Mouse (Mus musculus): ENCODE data around the gene Ikzf4. TPM values are rescaled to one million over a fixed set of nuclear protein-coding genes. Genes with fewer than 3 reads are reported as not detected.
"Not testable (repeated sequence)": the region's sequence is repeated elsewhere in the genome, so short reads cannot be mapped to it uniquely, and the experiment has no call there.

The Ikzf4 gene
- polyA plus RNA-seq, 1 experiment from 2014 or later: 1.9 TPM

GRCm38 (mm10) chr10:128621986-128622520, 23.7 kb downstream of the Ikzf4 start:
- 72% methylated on average over 3 of the region's 3 CpGs for WGBS (ENCODE audit: insufficient replicate concordance)

DNA sequence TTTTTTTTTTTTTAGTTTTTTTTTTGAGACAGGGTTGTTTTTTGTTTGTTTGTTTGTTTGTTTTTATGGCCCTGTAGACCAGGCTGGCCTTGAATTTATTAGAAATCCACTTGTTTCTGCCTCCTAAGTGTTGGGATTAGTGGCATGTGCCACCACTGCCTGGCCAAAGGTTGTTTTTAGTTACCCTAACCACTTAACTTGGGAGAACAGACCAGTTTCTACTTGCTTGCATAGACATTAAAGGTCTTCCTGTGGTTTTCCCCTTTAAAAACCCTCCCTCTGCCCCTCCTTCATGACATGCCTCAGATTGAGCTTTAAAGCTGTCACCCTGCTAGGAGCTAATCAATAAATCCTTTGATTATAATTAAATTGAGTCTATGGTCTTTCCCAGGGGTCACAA, 25.6 kb downstream of the Ikzf4 start:
- no peak overlapping the region for H3K4me2 ChIP-seq
- peaks cover 2% of the 10 kb centered on the region for H3K4me1 ChIP-seq (ENCODE audit: control insufficient read depth, insufficient read depth, low read length)
- no peak for ATAC-seq (replicated peaks; ENCODE audit: insufficient number of reproducible peaks, low FRiP score, low TSS enrichment)
- H3K27ac ChIP-seq (ENCODE audit: low read depth, low read length): no peak overlapping the region
- H3K9ac ChIP-seq (ENCODE audit: low read depth, low read length): no peak overlapping the region
- H3K27me3 ChIP-seq (ENCODE audit: control insufficient read depth, insufficient read depth, low read length): no peaks in the 10 kb centered on the region
- H3K4me3 ChIP-seq (ENCODE audit: low read depth, low read length): no peak overlapping the region
- H3K9me3 ChIP-seq (replicated peaks; ENCODE audit: control insufficient read depth, low read length): no peaks in the 10 kb centered on the region
- H3K36me3 ChIP-seq (ENCODE audit: control insufficient read depth, insufficient read depth, low read length): peaks cover 16% of the 10 kb centered on the region

More at GRCm38 (mm10) chr10:128621986-128622520, 23.7 kb downstream of the Ikzf4 start:
- peaks cover 16% of the 10 kb centered on the region for H3K36me3 ChIP-seq (ENCODE audit: control insufficient read depth, insufficient read depth, low read length)
- peaks cover 5% of the 10 kb centered on the region for H3K4me1 ChIP-seq (ENCODE audit: control insufficient read depth, insufficient read depth, low read length)
- no peak overlapping the region for H3K4me3 ChIP-seq (ENCODE audit: low read depth, low read length)
- H3K9ac ChIP-seq (ENCODE audit: low read depth, low read length): no peak overlapping the region
- H3K27me3 ChIP-seq (ENCODE audit: control insufficient read depth, insufficient read depth, low read length): no peaks in the 10 kb centered on the region
- H3K9me3 ChIP-seq (replicated peaks; ENCODE audit: control insufficient read depth, low read length): no peaks in the 10 kb centered on the region
- ATAC-seq (replicated peaks; ENCODE audit: insufficient number of reproducible peaks, low FRiP score, low TSS enrichment): no peak
- no peak overlapping the region for H3K27ac ChIP-seq (ENCODE audit: low read depth, low read length)
- H3K4me2 ChIP-seq: no peak overlapping the region

- 89% methylated on average over 5 of the region's 5 CpGs for WGBS (ENCODE audit: insufficient replicate concordance)
Measured at GRCm38 (mm10) chr10:128619148-128619547, 26.6 kb downstream of the Ikzf4 start.

GRCm38 (mm10) chr10:128618570-128618969, 27.2 kb downstream of the Ikzf4 start:
- WGBS (ENCODE audit: insufficient replicate concordance): 69% methylated on average over 1 of the region's 1 CpGs
- Histone ChIP-seq H3K9ac (ENCODE audit: low read depth, low read length) (no peak overlapping the region), H3K27me3 (ENCODE audit: control insufficient read depth, insufficient read depth, low read length) (no peaks in the 10 kb centered on the region), H3K4me3 (ENCODE audit: low read depth, low read length) (no peak overlapping the region), H3K9me3 (replicated peaks; ENCODE audit: control insufficient read depth, low read length) (no peaks in the 10 kb centered on the region), H3K4me2 (no peak overlapping the region), H3K4me1 (ENCODE audit: control insufficient read depth, insufficient read depth, low read length) (no peaks in the 10 kb centered on the region), H3K27ac (ENCODE audit: low read depth, low read length) (no peak overlapping the region), H3K36me3 (ENCODE audit: control insufficient read depth, insufficient read depth, low read length) (peaks cover 3% of the 10 kb centered on the region)
- no peak for ATAC-seq (replicated peaks; ENCODE audit: insufficient number of reproducible peaks, low FRiP score, low TSS enrichment)

More at GRCm38 (mm10) chr10:128619148-128619547, 26.6 kb downstream of the Ikzf4 start:
- not testable (repeated sequence) for H3K4me3 ChIP-seq (ENCODE audit: low read depth, low read length); H3K9me3 ChIP-seq (replicated peaks; ENCODE audit: control insufficient read depth, low read length); H3K36me3 ChIP-seq (ENCODE audit: control insufficient read depth, insufficient read depth, low read length); H3K27ac ChIP-seq (ENCODE audit: low read depth, low read length); H3K4me2 ChIP-seq; ATAC-seq (replicated peaks; ENCODE audit: insufficient number of reproducible peaks, low FRiP score, low TSS enrichment); H3K27me3 ChIP-seq (ENCODE audit: control insufficient read depth, insufficient read depth, low read length); H3K4me1 ChIP-seq (ENCODE audit: control insufficient read depth, insufficient read depth, low read length); H3K9ac ChIP-seq (ENCODE audit: low read depth, low read length)

GRCm38 (mm10) chr10:128615798-128616448, 29.9 kb downstream of the Ikzf4 start:
- not testable (repeated sequence) for H3K27me3 ChIP-seq (ENCODE audit: control insufficient read depth, insufficient read depth, low read length); H3K9me3 ChIP-seq (replicated peaks; ENCODE audit: control insufficient read depth, low read length); H3K36me3 ChIP-seq (ENCODE audit: control insufficient read depth, insufficient read depth, low read length); H3K4me1 ChIP-seq (ENCODE audit: control insufficient read depth, insufficient read depth, low read length); H3K4me3 ChIP-seq (ENCODE audit: low read depth, low read length); ATAC-seq (replicated peaks; ENCODE audit: insufficient number of reproducible peaks, low FRiP score, low TSS enrichment); H3K9ac ChIP-seq (ENCODE audit: low read depth, low read length); H3K27ac ChIP-seq (ENCODE audit: low read depth, low read length); H3K4me2 ChIP-seq
- WGBS (ENCODE audit: insufficient replicate concordance): 80% methylated on average over 6 of the region's 7 CpGs

DNA sequence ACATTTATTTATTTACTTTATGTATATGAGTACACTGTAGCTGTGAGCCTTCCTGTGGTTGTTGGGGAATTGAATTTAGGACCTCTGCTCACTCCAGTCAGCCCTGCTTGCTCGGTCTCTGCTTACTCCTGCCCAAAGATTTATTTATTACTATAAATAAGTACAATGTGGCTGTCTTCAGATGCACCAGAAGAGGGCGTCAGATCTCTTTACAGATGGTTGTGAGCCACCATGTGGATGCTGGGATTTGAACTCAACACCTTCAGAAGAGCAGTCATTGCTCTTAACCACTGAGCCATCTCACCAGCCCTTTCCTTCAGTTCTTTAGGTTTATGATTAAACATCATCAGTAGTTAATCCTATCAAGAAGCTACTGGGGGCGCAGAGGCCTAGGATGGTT, 30.9 kb downstream of the Ikzf4 start:
- Histone ChIP-seq H3K4me3 (ENCODE audit: low read depth, low read length) (no peak overlapping the region), H3K9me3 (replicated peaks; ENCODE audit: control insufficient read depth, low read length) (no peaks in the 10 kb centered on the region), H3K36me3 (ENCODE audit: control insufficient read depth, insufficient read depth, low read length) (no peaks in the 10 kb centered on the region), H3K27ac (ENCODE audit: low read depth, low read length) (no peak overlapping the region), H3K4me1 (ENCODE audit: control insufficient read depth, insufficient read depth, low read length) (no peaks in the 10 kb centered on the region), H3K4me2 (no peak overlapping the region), H3K9ac (ENCODE audit: low read depth, low read length) (no peak overlapping the region), H3K27me3 (ENCODE audit: control insufficient read depth, insufficient read depth, low read length) (no peaks in the 10 kb centered on the region)
- WGBS (ENCODE audit: insufficient replicate concordance): 55% methylated on average over 3 of the region's 3 CpGs
- ATAC-seq (replicated peaks; ENCODE audit: insufficient number of reproducible peaks, low FRiP score, low TSS enrichment): no peak

DNA sequence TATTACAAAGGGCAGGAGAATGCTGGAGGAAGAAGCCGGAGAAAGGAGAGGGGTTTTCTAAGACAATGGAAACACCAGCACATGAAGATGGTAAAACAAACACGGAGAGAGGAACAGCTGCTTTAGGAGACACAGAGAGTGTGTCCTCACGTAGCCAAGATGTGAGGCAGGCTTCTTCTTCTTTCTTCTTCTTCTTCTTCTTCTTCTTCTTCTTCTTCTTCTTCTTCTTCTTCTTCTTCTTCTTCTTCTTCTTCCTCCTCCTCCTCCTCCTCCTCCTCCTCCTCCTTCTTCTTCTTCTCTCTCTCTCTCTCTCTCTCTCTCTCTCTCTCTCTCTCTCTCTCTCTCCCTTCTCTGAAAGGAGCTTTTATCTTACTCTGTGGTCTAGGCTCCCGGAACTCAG, 32.0 kb downstream of the Ikzf4 start:
- H3K27ac ChIP-seq (ENCODE audit: low read depth, low read length); H3K4me3 ChIP-seq (ENCODE audit: low read depth, low read length); ATAC-seq (replicated peaks; ENCODE audit: insufficient number of reproducible peaks, low FRiP score, low TSS enrichment); H3K9me3 ChIP-seq (replicated peaks; ENCODE audit: control insufficient read depth, low read length); H3K27me3 ChIP-seq (ENCODE audit: control insufficient read depth, insufficient read depth, low read length); H3K4me1 ChIP-seq (ENCODE audit: control insufficient read depth, insufficient read depth, low read length); H3K36me3 ChIP-seq (ENCODE audit: control insufficient read depth, insufficient read depth, low read length); H3K4me2 ChIP-seq; H3K9ac ChIP-seq (ENCODE audit: low read depth, low read length): not testable (repeated sequence)
- WGBS (ENCODE audit: insufficient replicate concordance): 67% methylated on average over 4 of the region's 4 CpGs

DNA sequence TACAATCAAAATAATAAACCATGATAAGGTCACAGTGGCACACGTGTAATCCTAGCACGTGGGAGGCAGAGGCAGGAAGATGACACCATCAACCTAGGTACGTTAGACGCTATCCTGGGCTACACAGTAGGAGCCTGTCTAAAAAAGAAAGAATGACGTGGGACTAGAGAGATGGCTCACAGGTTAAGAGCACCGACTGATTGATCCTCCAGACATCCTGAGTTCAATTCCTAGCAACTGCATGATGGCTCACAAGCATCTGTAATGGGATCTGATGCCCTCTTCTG, 32.7 kb downstream of the Ikzf4 start:
- no peaks in the 10 kb centered on the region for H3K9me3 ChIP-seq (replicated peaks; ENCODE audit: control insufficient read depth, low read length)
- H3K4me3 ChIP-seq (ENCODE audit: low read depth, low read length): no peak overlapping the region
- 39% methylated on average over 6 of the region's 6 CpGs for WGBS (ENCODE audit: insufficient replicate concordance)
- H3K27ac ChIP-seq (ENCODE audit: low read depth, low read length): no peak overlapping the region
- ATAC-seq (replicated peaks; ENCODE audit: insufficient number of reproducible peaks, low FRiP score, low TSS enrichment): no peak
- H3K4me1 ChIP-seq (ENCODE audit: control insufficient read depth, insufficient read depth, low read length): no peaks in the 10 kb centered on the region
- H3K27me3 ChIP-seq (ENCODE audit: control insufficient read depth, insufficient read depth, low read length): no peaks in the 10 kb centered on the region
- H3K36me3 ChIP-seq (ENCODE audit: control insufficient read depth, insufficient read depth, low read length): no peaks in the 10 kb centered on the region
- H3K9ac ChIP-seq (ENCODE audit: low read depth, low read length): no peak overlapping the region
- H3K4me2 ChIP-seq: 0 out of 2 replicates have a peak overlapping the region, but pooled peaks have one; percentile 1

Measured in heart, embryonic 11.5 days (tissue).